Comparison of ENCODE assay signal across 24 mouse cellular contexts in the genomic region with DNA sequence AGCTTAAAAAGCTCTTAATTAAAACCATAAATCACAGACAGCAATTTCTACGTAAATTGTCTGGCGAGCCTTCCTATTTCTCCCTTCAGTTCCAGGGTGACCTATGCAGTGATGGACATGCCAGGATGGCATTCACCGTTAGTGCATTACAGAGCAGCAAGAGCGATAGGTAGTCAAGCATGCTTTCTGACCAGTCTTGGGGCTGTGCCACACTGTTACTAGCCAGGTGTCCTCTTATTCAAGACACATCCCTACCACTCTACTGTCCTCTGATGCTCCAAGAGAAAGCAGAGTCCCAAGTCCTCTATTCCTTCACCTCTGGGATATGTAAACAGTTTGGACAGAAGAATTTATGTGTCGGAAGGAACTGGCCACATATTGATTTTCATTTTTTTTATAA.
"Had no signal": no experiment of that assay in that cellular context is flagged by ENCODE, and none has a peak within 500 bp of the region (broad histone marks: within the 10 kb centered on the region; RNA-seq: fewer than 3 reads in every experiment).

No protein-coding gene starts in this region.

- H3K4me1 ChIP-seq: embryonic facial prominence, embryonic 12.5 days; embryonic facial prominence, embryonic 15.5 days; forebrain, embryonic 15.5 days had no signal

- H3K36me3 ChIP-seq: embryonic facial prominence, embryonic 10.5 days; embryonic facial prominence, embryonic 12.5 days; embryonic facial prominence, embryonic 13.5 days; embryonic facial prominence, embryonic 15.5 days; forebrain, embryonic 10.5 days; forebrain, embryonic 12.5 days; forebrain, embryonic 15.5 days had no signal

- H3K27me3 ChIP-seq: embryonic facial prominence, embryonic 12.5 days; embryonic facial prominence, embryonic 13.5 days; embryonic facial prominence, embryonic 15.5 days; forebrain, embryonic 12.5 days; forebrain, embryonic 13.5 days; forebrain, embryonic 15.5 days had no signal

- DNase-seq: cerebellum, adult 18-20 months; cerebellum, adult 2 months; cerebellum, adult 9-11 months; cerebellum, postnatal 36 days; embryo, embryonic 11 days; forebrain, postnatal 0 days; gastrocnemius, adult 2 months; gastrocnemius, postnatal 10 days; gastrocnemius, postnatal 14 days; gastrocnemius, postnatal 25 days; gastrocnemius, postnatal 36 days; heart, adult 18-20 months; heart, adult 2 months had no signal

- H3K9me3 ChIP-seq: embryonic facial prominence, embryonic 10.5 days; embryonic facial prominence, embryonic 12.5 days; embryonic facial prominence, embryonic 15.5 days; forebrain, embryonic 12.5 days; forebrain, embryonic 13.5 days; forebrain, embryonic 15.5 days had no signal

- H3K27ac ChIP-seq: embryonic facial prominence, embryonic 10.5 days; embryonic facial prominence, embryonic 12.5 days; embryonic facial prominence, embryonic 13.5 days; embryonic facial prominence, embryonic 15.5 days; forebrain, embryonic 10.5 days; forebrain, embryonic 12.5 days; forebrain, embryonic 13.5 days; forebrain, embryonic 15.5 days; gastrocnemius, adult 2 months; heart, adult 2 months had no signal

- H3K9ac ChIP-seq: embryonic facial prominence, embryonic 12.5 days; embryonic facial prominence, embryonic 13.5 days; embryonic facial prominence, embryonic 15.5 days; forebrain, embryonic 12.5 days; forebrain, embryonic 13.5 days; forebrain, embryonic 15.5 days; forebrain, postnatal 0 days had no signal

- ATAC-seq: forebrain, embryonic 13.5 days; forebrain, embryonic 14.5 days; forebrain, embryonic 15.5 days; forebrain, embryonic 16.5 days; forebrain, postnatal 0 days had no signal

- H3K4me2 ChIP-seq: embryonic facial prominence, embryonic 12.5 days; embryonic facial prominence, embryonic 13.5 days; embryonic facial prominence, embryonic 15.5 days; forebrain, embryonic 12.5 days; forebrain, embryonic 13.5 days; forebrain, embryonic 15.5 days had no signal

- H3K4me3 ChIP-seq: embryonic facial prominence, embryonic 10.5 days; embryonic facial prominence, embryonic 12.5 days; embryonic facial prominence, embryonic 13.5 days; embryonic facial prominence, embryonic 15.5 days; erythroblast, embryonic 14.5 days; forebrain, embryonic 10.5 days; forebrain, embryonic 12.5 days; forebrain, embryonic 13.5 days; forebrain, embryonic 15.5 days; gastrocnemius, adult 2 months; heart, adult 2 months had no signal
